Mouse (Mus musculus) olfactory bulb, adult 2 months (tissue): ENCODE data around the gene Kcnj15. TPM values are rescaled to one million over a fixed set of nuclear protein-coding genes. Genes with fewer than 3 reads are reported as not detected.

Experiments
- H3K27ac ChIP-seq: fragments of 200-500 bp; 2 replicates; pipeline ENCODE4 v1.5.1; 2012; ENCODE audit warnings: low read depth, low read length; ENCODE audit not compliant: insufficient read depth
- H3K4me1 ChIP-seq: fragments of 200-500 bp; 2 replicates; pipeline ENCODE4 v1.6.1; 2012; ENCODE audit warnings: low read length; ENCODE audit not compliant: control insufficient read depth, insufficient read depth
- H3K4me3 ChIP-seq: fragments of 200-500 bp; 2 replicates; pipeline ENCODE4 v1.5.1; 2012; ENCODE audit warnings: mild to moderate bottlenecking, low read depth, low read length, moderate library complexity; ENCODE audit not compliant: insufficient read depth
- CTCF ChIP-seq: fragments of 200-500 bp; IDR thresholded peaks from 2 replicates; pipeline ENCODE4 v1.5.1; 2012; ENCODE audit warnings: low read depth, mild to moderate bottlenecking, low read length, moderate library complexity; ENCODE audit not compliant: insufficient read depth
- POLR2A ChIP-seq: fragments of 200-500 bp; IDR thresholded peaks from 2 replicates; pipeline ENCODE4 v1.6.1; 2012; ENCODE audit warnings: mild to moderate bottlenecking, low read depth, low read length, moderate library complexity; ENCODE audit not compliant: insufficient read depth
- WGBS: fragments of 180-500 bp; shearing (Covaris S2); methylation state at CpG from one replicate; pipeline ENCODE4 v1.1.7; 2018; 5-methylcytosine and 5-hydroxymethylcytosine counted together
- polyA plus RNA-seq: library from polyadenylated mRNA; stranded (reverse); fragments of >200 nt; gene quantifications from 2 replicates; pipeline ENCODE4 v1.2.4, GENCODE M21; 2012; ENCODE audit warnings: low replicate concordance; ENCODE audit not compliant: missing spikeins, insufficient read depth, insufficient read length

The Kcnj15 gene
- polyA plus RNA-seq, 1 experiment = not detected

DNA sequence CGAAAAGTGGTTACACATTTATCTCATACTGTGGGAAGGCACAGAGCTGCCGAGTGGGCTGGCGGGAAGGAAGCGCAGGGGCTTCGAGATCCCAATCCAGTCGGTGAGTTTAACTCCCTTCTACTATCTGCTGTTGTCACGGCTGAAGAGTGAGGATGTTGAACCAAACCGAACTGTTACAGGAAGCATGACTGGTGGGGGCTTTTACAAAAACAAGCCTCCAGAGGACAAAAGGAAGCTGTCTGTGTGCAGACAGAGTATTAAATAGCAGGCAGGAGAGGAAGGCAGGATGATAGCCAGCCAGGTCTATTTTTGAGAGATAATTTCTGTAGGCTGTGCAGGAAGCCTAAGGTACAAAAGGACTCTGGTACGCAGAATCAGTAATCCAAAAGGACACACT lies 46.3 kb downstream of the Kcnj15 start:
- WGBS = 86% methylated on average over 9 of the region's 9 CpGs
- no peak for TF ChIP-seq CTCF
- no peak for TF ChIP-seq POLR2A

DNA sequence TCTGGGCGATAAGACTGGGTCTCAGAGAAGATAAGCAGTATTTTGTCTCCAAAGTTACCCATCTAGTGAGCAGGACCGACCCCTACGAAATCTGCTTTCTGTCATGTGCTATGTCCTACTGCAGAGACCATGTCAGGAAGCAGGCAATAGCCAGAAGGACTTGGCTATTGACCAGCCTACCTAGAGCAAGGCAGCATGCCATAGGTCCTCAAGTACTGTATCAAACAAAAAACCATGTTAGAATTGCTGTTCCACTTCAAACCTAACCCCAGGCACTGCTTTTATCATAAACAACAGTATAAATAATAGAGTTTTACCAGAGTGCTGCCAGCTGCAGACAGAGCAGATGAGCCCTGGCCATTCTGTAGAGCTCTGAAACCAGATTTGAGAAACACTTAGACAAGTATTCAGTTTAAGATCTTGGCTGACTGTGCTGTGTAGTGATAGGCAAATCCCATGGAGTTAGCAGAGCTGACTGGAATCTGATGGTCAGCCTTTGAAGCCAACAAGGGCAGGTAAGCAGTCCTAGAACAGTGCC lies 50.5 kb downstream of the Kcnj15 start:
- H3K4me3 ChIP-seq = no peak overlapping the region
- TF ChIP-seq CTCF (no peak), POLR2A (no peak)
- 97% methylated on average over 3 of the region's 3 CpGs for WGBS
- no peaks in the 10 kb centered on the region for H3K4me1 ChIP-seq
- no peak overlapping the region for H3K27ac ChIP-seq

More for the DNA sequence above, 46.3 kb downstream of the Kcnj15 start:
- H3K27ac ChIP-seq = no peak overlapping the region
- H3K4me3 ChIP-seq = no peak overlapping the region
- no peaks in the 10 kb centered on the region for H3K4me1 ChIP-seq

DNA sequence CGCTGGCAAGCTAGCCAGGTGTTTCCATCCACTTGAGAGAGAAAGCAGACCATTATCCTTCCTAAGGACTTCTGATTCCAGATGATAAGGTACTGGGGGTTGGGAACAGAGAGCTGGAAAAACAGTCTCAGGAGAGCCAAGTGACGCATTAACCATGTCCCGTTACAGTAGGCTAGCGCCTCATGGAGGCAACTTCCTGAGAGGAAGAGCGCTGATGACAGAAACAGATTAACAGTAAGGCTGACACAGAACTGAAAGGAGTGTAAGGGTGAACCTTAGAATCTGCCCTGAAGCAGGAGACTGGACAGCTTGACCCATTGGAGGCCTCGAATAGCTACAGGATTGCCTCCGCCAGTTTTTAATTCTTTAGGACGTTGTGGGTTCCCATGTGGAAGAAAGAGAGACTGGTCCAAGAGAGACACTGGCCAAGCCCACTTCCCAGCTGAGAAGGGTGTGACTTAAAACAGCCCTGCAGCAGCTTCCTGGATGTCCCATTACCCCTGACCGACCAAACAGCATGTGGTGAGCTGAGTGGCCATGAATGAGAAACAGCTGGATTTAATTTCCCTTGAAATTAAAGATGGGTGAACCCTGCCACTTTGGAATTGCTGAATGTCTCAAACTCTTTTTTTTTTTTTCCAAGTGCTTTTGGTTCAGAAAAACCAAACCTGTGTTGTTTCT lies 64.7 kb downstream of the Kcnj15 start:
- Histone ChIP-seq H3K4me1 (no peaks in the 10 kb centered on the region), H3K4me3 (no peak overlapping the region), H3K27ac (no peak overlapping the region)
- TF ChIP-seq CTCF (no peak), POLR2A (no peak)
- WGBS = 81% methylated on average over 9 of the region's 9 CpGs

DNA sequence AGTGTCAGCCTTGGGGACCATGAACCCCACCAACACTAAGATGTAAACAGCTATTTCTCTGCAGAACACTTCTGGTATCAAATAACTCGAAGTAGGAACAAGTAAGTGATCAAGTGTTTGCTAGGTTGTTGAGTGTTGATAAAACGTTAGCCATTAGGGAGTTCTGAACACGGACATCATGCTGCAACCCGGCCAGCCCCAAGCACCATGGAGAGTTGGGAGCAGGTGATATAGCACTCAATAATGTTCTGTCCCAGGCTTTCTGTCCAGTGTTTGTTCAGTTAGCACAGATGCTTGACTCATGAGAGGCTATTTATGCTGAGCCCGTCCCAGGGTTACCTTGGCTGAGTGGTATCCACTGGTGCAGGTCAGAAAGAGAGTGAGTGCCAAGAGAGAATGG lies 74.8 kb downstream of the Kcnj15 start:
- H3K27ac ChIP-seq = no peak overlapping the region
- no peak for TF ChIP-seq CTCF
- no peak for TF ChIP-seq POLR2A
- 91% methylated on average over 5 of the region's 5 CpGs for WGBS
- H3K4me3 ChIP-seq = no peak overlapping the region
- H3K4me1 ChIP-seq = no peaks in the 10 kb centered on the region

DNA sequence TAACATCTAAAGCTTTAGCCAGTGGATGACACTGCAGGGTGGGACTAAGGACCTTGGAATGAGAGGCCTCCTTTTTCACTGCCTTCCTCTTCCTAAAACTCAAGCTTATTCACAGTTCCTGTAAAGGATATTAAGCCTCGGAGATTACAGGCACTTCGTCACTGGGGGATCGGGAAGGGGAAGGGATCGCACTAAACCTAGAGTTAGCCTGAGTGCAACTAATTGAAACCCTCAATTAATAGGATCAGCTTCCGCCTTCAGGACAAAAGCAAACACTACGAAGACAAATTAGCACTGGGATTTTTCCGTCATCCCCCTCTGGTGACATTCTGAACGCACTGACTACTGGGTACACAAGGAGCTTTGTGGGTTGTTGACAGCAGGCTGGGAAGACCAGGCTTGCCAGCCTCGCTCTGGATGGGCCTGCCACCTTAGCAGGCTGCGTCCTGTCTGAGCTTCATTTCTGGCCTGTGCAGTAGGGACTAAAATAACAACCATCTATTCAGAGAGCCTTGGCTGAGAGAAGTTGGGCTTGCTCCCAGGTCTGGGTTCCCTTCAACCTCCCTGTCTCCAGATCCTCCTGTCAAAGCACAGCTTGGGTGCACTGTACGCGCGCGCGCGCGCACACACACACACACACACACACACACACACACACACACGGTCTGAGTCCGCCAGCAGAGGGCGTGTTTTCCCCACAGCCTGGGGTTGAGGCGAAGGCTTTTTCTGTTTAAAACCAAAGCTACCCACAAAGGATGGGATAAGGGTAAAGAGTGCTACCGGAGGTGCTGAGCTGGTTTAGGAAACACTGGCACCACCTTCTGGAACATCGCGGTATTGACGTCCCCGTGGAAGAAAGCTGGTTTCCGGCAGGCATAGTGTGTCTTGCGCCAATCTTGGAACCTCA lies 83.8 kb downstream of the Kcnj15 start:
- peaks cover 10% of the 10 kb centered on the region for H3K4me1 ChIP-seq
- 10% methylated on average over 28 of the region's 28 CpGs for WGBS
- TF ChIP-seq POLR2A (no peak), CTCF (peak; percentile 75)

DNA sequence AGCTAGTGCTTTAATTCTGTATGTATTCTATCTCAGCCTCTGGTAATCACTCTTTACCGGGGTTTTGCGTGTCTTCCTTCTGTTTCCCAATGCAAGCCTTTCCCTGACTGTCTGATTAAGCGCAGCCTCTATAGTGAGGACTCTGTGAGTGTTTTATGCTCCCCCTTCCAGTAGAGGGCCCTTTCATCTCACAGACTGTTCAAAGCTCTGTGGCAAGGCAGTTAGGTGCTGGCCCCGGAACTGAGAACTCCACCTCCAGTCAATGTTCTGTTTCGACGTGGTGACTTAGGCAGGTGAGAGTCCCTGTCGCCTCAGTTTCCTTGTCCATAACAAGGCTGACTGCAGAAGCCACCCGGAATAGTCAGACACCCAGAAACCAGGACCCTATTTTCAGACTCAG lies 84.7 kb downstream of the Kcnj15 start:
- Histone ChIP-seq H3K27ac (no peak overlapping the region), H3K4me1 (peaks cover 10% of the 10 kb centered on the region), H3K4me3 (no peak overlapping the region)
- 61% methylated on average over 8 of the region's 8 CpGs for WGBS
- TF ChIP-seq POLR2A (no peak), CTCF (no peak)

More for the DNA sequence above, 83.8 kb downstream of the Kcnj15 start:
- Histone ChIP-seq H3K4me3 (no peak overlapping the region; the same call in 1 of the 2 replicates), H3K27ac (peak overlapping the region; percentile 29; the same call in 1 of the 2 replicates)

DNA sequence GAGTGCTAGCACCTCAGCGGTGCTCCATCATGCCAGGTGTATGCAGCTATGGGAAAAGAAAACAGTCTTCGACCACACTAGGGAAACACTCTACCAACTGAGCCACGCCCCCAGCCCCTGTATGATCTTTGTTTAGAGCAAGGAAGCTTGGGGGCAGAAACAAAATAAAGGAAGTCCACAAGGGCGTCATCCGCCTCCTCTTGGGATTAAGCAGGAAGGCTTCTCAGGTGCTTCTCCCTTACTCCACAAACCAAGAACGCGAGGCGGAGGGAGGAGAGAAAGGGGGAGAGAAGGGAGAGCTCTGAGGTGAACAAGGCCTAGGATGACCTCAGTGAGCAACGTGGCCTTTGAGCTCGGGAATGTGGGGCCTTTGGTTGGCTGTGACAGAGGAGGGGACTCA lies 87.6 kb downstream of the Kcnj15 start:
- WGBS = 79% methylated on average over 10 of the region's 10 CpGs
- peaks cover 10% of the 10 kb centered on the region for H3K4me1 ChIP-seq

DNA sequence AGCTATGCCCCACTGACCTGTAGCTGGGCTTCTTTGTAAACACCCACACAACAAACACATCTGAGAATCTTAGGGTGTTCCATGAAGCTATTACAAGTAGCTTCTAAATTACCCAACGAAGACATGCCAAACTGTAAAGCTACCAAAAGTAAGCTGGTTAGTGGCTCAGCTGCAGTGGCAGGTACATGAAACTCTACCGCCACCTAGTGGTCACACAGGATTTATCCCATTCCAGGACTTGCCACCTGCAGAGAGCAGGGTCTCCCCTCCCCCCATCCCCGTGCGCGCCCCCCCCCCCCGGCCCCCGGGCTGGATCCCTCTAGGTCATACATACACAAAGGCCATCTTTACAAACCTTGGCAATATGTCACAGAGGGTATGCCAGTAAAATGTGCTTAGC lies 88.5 kb downstream of the Kcnj15 start:
- H3K4me3 ChIP-seq = no peak overlapping the region
- 1% methylated on average over 7 of the region's 7 CpGs for WGBS
- H3K4me1 ChIP-seq = peaks cover 12% of the 10 kb centered on the region
- no peak overlapping the region for H3K27ac ChIP-seq
- no peak for TF ChIP-seq POLR2A
- no peak for TF ChIP-seq CTCF

More for the DNA sequence above, 87.6 kb downstream of the Kcnj15 start:
- Histone ChIP-seq H3K4me3 (no peak overlapping the region), H3K27ac (no peak overlapping the region)
- TF ChIP-seq CTCF (no peak), POLR2A (no peak)

DNA sequence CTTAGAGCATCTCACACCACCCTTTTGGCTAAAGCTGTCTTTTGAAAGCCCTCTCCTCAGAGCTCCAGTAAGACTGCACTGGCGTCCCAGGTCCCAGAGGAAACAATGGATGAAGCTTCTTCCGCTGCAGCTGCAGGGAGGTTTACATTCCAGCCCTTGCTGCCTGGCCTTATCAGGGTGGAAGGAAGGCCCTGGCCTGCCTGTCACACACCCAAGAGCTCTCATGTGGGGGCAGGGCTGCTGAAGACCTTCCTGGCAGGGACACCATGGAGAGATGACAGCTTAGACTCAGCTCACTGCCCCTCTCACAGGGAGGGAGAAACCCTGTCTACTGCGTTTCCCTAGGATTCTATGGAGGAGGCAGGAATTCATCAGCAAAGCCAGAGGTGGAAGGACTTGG lies 89.8 kb downstream of the Kcnj15 start:
- 70% methylated on average over 3 of the region's 3 CpGs for WGBS
- Histone ChIP-seq H3K4me1 (peaks cover 2% of the 10 kb centered on the region; the same call in 1 of the 2 replicates), H3K27ac (no peak overlapping the region), H3K4me3 (no peak overlapping the region)
- no peak for TF ChIP-seq POLR2A
- no peak for TF ChIP-seq CTCF
